Mouse (Mus musculus) kidney, embryonic 16.5 days (tissue): ENCODE results near the gene Serpina1e. TPM values are rescaled to one million over a fixed set of nuclear protein-coding genes. Genes with fewer than 3 reads are reported as not detected.
A peak's percentile ranks its signal among the peaks of the same experiment; 100 is the strongest.

Source experiments
- ATAC-seq: fragments of 200-750 bp; cut with Nextera tagmentation; 2 replicates; pipeline ENCODE4 v1.8.0; 2017; ENCODE audit warnings: moderate TSS enrichment; ENCODE audit not compliant: low FRiP score, low TSS enrichment
- H3K27ac ChIP-seq: fragments of 300-500 bp; sonication (generic); 2 replicates; pipeline ENCODE4 v1.5.1; 2014; ENCODE audit warnings: low read length
- H3K27me3 ChIP-seq: fragments of 300-500 bp; sonication (generic); 2 replicates; pipeline ENCODE4 v1.6.1; 2014; ENCODE audit warnings: low read length, control low read depth, mixed read lengths; ENCODE audit not compliant: insufficient read depth
- H3K36me3 ChIP-seq: fragments of 300-500 bp; sonication (generic); 2 replicates; pipeline ENCODE4 v1.6.1; 2014; ENCODE audit warnings: low read length, control low read depth, mixed read lengths; ENCODE audit not compliant: insufficient read depth
- H3K4me1 ChIP-seq: fragments of 300-500 bp; sonication (generic); 2 replicates; pipeline ENCODE4 v1.6.1; 2014; ENCODE audit warnings: low read length, control low read depth, mixed read lengths; ENCODE audit not compliant: insufficient read depth
- H3K4me2 ChIP-seq: fragments of 300-500 bp; sonication (generic); replicated peaks from 2 replicates; pipeline ENCODE4 v1.6.1; 2014; ENCODE audit warnings: low read depth, low read length
- H3K4me3 ChIP-seq: fragments of 300-500 bp; sonication (generic); 2 replicates; pipeline ENCODE4 v1.5.1; 2014; ENCODE audit warnings: mild to moderate bottlenecking, low read length
- H3K9ac ChIP-seq: fragments of 300-500 bp; sonication (generic); replicated peaks from 2 replicates; pipeline ENCODE4 v1.6.1; 2014; ENCODE audit warnings: low read length
- H3K9me3 ChIP-seq: fragments of 300-500 bp; sonication (generic); 2 replicates; pipeline ENCODE4 v1.6.1; 2016; ENCODE audit warnings: low read length, control low read depth
- WGBS: fragments of 180-500 bp; shearing (Covaris S2); extraction: QIAGEN DNeasy Blood & Tissue Kit; methylation state at CpG from one replicate; pipeline ENCODE4 v1.1.7; 2014; 5-methylcytosine and 5-hydroxymethylcytosine counted together
- polyA plus RNA-seq: library from polyadenylated mRNA; unstranded; fragments of >200 nt; fragmentation: Nextera tagmentation; extraction: Ambion mirVana; gene quantifications from 2 replicates; pipeline ENCODE4 v1.2.1, GENCODE M21; 2015

Serpina1e gene
- polyA plus RNA-seq, result 1.3 and 1.5 TPM in 2 replicates

- H3K4me2 ChIP-seq, result no peak within 1 kb of the TSS
- no peak within 1 kb of the TSS for H3K27ac ChIP-seq
- no peak for ATAC-seq
- H3K4me3 ChIP-seq, result no peak within 1 kb of the TSS
- H3K27me3 ChIP-seq, result no peaks in the 10 kb centered on the region
- H3K9me3 ChIP-seq, result no peaks in the 10 kb centered on the region
- H3K36me3 ChIP-seq, result no peaks in the 10 kb centered on the region
- H3K9ac ChIP-seq, result no peak within 1 kb of the TSS
- WGBS, result 77% methylated on average over 3 of the region's 3 CpGs
- H3K4me1 ChIP-seq, result no peaks in the 10 kb centered on the region
These were observed at the start of gene Serpina1e for GRCm38 (mm10) chr12:103958798-103959197. Serpina1e (minus strand) TSS chr12:103958975.

- no peaks in the 10 kb centered on the region for H3K36me3 ChIP-seq
- WGBS, result 86% methylated on average over 5 of the region's 5 CpGs
- ATAC-seq, result no peak
- H3K4me1 ChIP-seq, result 0 out of 2 replicates have a peak, but pooled peaks cover 10% of the 10 kb centered on the region
- no peak overlapping the region for H3K27ac ChIP-seq
- no peak overlapping the region for H3K9ac ChIP-seq
- H3K4me2 ChIP-seq, result no peak overlapping the region
- H3K4me3 ChIP-seq, result no peak overlapping the region
- H3K27me3 ChIP-seq, result no peaks in the 10 kb centered on the region
- peaks cover 6% of the 10 kb centered on the region for H3K9me3 ChIP-seq
These were observed 45.9 kb upstream of the Serpina1e start for GRCm38 (mm10) chr12:104004689-104005088.

- no peak for ATAC-seq
- H3K36me3 ChIP-seq, result no peaks in the 10 kb centered on the region
- no peak overlapping the region for H3K4me3 ChIP-seq
- no peak overlapping the region for H3K4me2 ChIP-seq
- H3K27ac ChIP-seq, result no peak overlapping the region
- no peak overlapping the region for H3K9ac ChIP-seq
- WGBS, result 34% methylated on average over 4 of the region's 4 CpGs
- H3K9me3 ChIP-seq, result peaks cover 6% of the 10 kb centered on the region
- no peaks in the 10 kb centered on the region for H3K27me3 ChIP-seq
- H3K4me1 ChIP-seq, result 0 out of 2 replicates have a peak, but pooled peaks cover 10% of the 10 kb centered on the region
These were observed 44.5 kb upstream of the Serpina1e start for GRCm38 (mm10) chr12:104003238-104003612.

- peak; percentile 67; the same call in 1 of the 2 replicates for ATAC-seq
- H3K4me1 ChIP-seq, result 0 out of 2 replicates have a peak, but pooled peaks cover 10% of the 10 kb centered on the region
- no peak overlapping the region for H3K27ac ChIP-seq
- no peaks in the 10 kb centered on the region for H3K36me3 ChIP-seq
- H3K9me3 ChIP-seq, result peaks cover 6% of the 10 kb centered on the region
- no peak overlapping the region for H3K9ac ChIP-seq
- WGBS, result 37% methylated on average over 10 of the region's 10 CpGs
- no peak overlapping the region for H3K4me2 ChIP-seq
- H3K27me3 ChIP-seq, result no peaks in the 10 kb centered on the region
- no peak overlapping the region for H3K4me3 ChIP-seq
These were observed 43.9 kb upstream of the Serpina1e start for GRCm38 (mm10) chr12:104002569-104003237.

GRCm38 (mm10) chr12:104000594-104000993 lies 41.8 kb upstream of the Serpina1e start:
- no peak for ATAC-seq
- Histone ChIP-seq H3K9ac (no peak overlapping the region), H3K36me3 (no peaks in the 10 kb centered on the region), H3K27me3 (no peaks in the 10 kb centered on the region), H3K4me1 (0 out of 2 replicates have a peak, but pooled peaks cover 10% of the 10 kb centered on the region), H3K4me2 (no peak overlapping the region), H3K27ac (no peak overlapping the region), H3K4me3 (no peak overlapping the region), H3K9me3 (peaks cover 6% of the 10 kb centered on the region)
- WGBS, result 95% methylated on average over 3 of the region's 3 CpGs

GRCm38 (mm10) chr12:103999611-104000010 lies 40.8 kb upstream of the Serpina1e start:
- no peak overlapping the region for H3K4me2 ChIP-seq
- H3K27me3 ChIP-seq, result 0 out of 2 replicates have a peak, but pooled peaks cover 1% of the 10 kb centered on the region
- H3K36me3 ChIP-seq, result no peaks in the 10 kb centered on the region
- H3K4me3 ChIP-seq, result no peak overlapping the region
- ATAC-seq, result no peak
- no peak overlapping the region for H3K27ac ChIP-seq
- H3K4me1 ChIP-seq, result 0 out of 2 replicates have a peak, but pooled peaks cover 10% of the 10 kb centered on the region
- H3K9me3 ChIP-seq, result peaks cover 4% of the 10 kb centered on the region
- 79% methylated on average over 8 of the region's 8 CpGs for WGBS
- no peak overlapping the region for H3K9ac ChIP-seq

- no peaks in the 10 kb centered on the region for H3K4me1 ChIP-seq
- H3K27ac ChIP-seq, result no peak overlapping the region
- H3K36me3 ChIP-seq, result no peaks in the 10 kb centered on the region
- no peak overlapping the region for H3K9ac ChIP-seq
- H3K27me3 ChIP-seq, result 0 out of 2 replicates have a peak, but pooled peaks cover 4% of the 10 kb centered on the region
- no peak for ATAC-seq
- H3K4me2 ChIP-seq, result no peak overlapping the region
- WGBS, result 71% methylated on average over 2 of the region's 2 CpGs
- no peak overlapping the region for H3K4me3 ChIP-seq
- H3K9me3 ChIP-seq, result no peaks in the 10 kb centered on the region
These were observed 37.7 kb upstream of the Serpina1e start for GRCm38 (mm10) chr12:103996513-103996912.

- H3K4me1 ChIP-seq, result no peaks in the 10 kb centered on the region
- H3K27me3 ChIP-seq, result 0 out of 2 replicates have a peak, but pooled peaks cover 4% of the 10 kb centered on the region
- H3K36me3 ChIP-seq, result no peaks in the 10 kb centered on the region
- ATAC-seq, result no peak
- no peaks in the 10 kb centered on the region for H3K9me3 ChIP-seq
- no peak overlapping the region for H3K27ac ChIP-seq
- 30% methylated on average over 5 of the region's 5 CpGs for WGBS
- no peak overlapping the region for H3K4me2 ChIP-seq
- no peak overlapping the region for H3K4me3 ChIP-seq
- no peak overlapping the region for H3K9ac ChIP-seq
These were observed 36.7 kb upstream of the Serpina1e start for GRCm38 (mm10) chr12:103995292-103996072.

GRCm38 (mm10) chr12:103992945-103993344 lies 34.2 kb upstream of the Serpina1e start:
- Histone ChIP-seq H3K4me3 (no peak overlapping the region), H3K27ac (no peak overlapping the region), H3K36me3 (no peaks in the 10 kb centered on the region), H3K27me3 (0 out of 2 replicates have a peak, but pooled peaks cover 4% of the 10 kb centered on the region), H3K4me1 (no peaks in the 10 kb centered on the region), H3K9me3 (no peaks in the 10 kb centered on the region), H3K4me2 (no peak overlapping the region), H3K9ac (no peak overlapping the region)
- ATAC-seq, result no peak
- WGBS, result 77% methylated on average over 7 of the region's 7 CpGs
